Mouse (Mus musculus): ENCODE results near the gene Marc2.

Marc2 gene

DNA sequence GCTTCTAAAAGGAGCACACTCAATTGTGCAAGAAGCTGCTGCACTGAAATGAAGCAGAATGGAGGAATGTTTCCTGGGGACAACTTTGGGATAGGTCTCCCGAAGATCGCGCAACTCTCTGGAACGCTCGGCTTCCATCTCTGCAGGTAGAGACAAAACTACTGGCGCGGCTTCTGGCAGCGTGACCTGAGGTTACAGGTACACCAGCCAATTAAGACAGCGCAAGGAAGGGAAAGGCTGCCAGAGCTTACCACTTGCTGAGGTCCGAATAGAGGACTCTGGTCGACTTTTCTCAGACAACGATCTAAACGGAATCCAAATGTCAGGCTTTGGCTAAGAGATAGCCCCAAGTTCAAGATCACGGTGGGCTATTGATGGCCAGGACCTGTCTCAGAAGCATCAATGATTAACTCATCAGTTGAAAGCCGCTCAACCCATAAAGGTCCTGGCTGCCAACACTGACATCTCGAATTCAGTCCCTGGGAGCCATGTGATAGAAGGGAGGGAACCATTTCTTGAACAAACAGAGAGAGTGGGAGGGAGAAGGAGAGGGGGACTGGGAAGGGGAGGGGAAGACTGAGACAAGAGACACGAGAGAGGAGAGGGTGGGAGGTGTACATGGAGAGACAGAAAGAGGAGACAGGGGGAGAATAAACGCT, at the start of gene Marc2:
Gene Marc2, minus strand, starts transcription at position 360 of the 659 bp plus-strand sequence.
- no peak for DNase-seq (ENCODE audit: low spot score)

DNA sequence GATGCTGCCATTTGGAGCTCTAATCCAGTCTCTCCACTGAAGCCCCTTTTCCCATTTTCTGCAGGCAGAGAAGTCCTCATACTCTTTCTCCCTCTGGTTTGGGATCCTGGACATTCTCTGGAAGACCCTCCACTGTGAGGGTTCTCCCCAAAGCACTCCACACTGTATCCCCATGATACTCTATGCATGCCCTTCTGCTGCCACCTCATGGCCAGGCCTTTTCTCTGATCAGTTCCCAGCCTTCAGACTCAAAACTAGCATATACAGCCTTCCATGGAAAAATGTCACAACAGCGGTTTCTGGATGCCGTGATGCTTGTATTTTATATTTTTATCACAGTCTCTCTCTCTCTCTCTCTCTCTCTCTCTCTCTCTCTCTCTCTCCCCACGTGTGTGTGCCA, 45.7 kb upstream of the Marc2 start:
- no peak for DNase-seq (ENCODE audit: low spot score)

DNA sequence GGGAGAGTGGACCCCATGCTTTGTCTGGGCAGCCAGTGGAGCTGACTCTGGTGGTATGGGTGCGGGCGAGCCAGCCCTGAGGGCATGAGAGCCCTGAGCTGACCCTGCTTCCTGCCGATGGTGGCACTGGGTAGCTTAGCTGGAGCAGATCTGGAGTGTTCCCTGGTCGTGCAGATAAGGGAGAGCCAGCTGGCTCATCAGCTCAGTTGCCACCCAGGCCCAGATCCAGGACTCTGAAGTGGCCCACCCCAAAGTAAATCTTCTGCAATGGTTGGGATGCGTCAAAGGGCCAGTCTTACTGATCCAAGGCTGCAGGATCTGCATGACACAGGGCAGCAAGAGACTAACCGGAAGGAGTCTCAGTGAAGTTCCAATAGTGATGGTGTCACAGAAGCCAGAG, 43.2 kb upstream of the Marc2 start:
- no peak for DNase-seq (ENCODE audit: low spot score)

DNA sequence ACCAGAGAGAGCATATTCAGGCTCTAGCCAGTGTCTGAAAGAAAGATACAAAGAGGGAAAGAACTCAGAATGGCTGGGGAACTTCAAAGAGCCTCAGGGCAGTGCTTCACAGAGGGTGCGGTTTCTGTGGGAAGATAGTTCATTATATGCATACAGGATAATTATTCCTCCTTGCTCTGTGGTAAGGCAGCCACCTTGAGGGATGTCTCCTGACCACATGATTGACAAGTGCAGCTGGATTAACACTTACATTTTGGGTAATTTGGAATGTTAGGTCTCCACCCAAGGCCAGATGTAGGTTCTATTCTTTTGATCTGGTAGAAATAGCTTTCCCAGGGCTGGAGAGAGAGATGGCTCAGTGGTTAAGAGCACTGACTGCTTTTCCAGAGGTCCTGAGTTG, 39.9 kb upstream of the Marc2 start:
- DNase-seq (ENCODE audit: low spot score) = no peak

DNA sequence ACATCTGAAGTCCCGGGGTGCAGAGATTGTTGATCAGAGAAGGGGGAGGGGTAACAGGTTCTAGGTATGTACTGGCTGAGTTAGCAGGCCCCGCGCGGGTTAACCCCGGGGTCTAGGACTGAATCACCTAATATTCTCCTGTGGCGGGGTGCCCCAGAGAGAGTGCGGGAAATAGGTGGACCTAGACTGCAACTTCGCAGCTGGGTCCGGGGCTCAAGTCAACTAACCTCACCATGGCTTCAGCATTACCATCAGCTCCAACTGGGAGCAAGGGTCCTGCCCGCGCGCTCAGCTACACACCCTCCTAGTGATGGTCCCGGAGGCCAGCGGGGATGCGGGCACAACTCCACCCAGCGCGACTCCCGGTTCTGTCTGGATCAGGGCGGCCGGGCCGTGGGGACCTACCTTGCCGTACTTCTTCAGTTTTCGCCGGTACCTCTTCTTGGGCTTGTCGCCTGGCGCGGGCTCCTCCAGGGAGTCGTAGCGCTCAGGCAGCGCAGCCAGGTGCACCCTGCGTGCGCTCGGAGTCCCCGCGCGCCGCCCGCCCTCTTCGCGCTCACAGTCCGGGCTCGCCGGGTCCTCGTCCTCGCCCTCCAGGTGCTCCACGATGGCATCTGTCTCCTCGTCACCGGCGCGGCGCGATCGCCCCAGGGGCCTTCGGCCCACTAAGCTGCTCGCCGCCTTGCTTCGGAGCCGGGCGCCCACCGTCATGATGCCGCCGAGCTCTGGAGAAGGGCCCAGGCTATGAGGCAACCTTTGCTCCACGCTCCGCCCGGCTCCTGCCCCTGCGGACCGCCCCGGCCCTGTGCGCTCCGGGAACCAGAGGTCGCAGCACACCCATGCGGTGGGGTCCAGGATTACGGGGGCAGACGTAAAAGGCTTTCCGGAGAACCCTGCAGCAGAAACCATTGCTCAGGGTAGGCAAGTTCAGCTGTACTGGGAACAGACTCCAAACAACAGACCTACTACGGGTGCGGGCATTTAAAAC, 36.3 kb upstream of the Marc2 start, which contains the start of gene C130074G19Rik:
Gene C130074G19Rik, minus strand, starts transcription at position 938 of the 988 bp plus-strand sequence.
- no peak for DNase-seq (ENCODE audit: low spot score)

DNA sequence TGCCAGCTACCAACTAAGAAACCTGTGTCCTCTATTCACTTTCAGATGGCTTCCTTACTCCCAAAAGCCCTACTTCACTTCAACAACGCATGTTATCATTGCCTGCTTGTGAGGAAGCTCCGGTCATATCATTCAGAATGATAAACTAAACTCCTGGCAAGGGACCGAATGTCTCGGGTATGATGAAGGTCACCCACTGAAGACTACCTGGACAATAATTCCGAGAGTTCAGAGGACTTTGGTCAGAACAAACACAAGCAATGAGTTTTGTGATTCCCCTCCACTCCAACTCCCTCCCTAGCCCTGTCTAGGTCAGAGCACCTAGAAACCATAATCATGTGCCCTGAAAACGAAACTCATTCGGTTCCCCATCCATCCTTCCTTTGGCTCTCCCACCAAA, 35.6 kb upstream of the Marc2 start:
- no peak for DNase-seq (ENCODE audit: low spot score)

DNA sequence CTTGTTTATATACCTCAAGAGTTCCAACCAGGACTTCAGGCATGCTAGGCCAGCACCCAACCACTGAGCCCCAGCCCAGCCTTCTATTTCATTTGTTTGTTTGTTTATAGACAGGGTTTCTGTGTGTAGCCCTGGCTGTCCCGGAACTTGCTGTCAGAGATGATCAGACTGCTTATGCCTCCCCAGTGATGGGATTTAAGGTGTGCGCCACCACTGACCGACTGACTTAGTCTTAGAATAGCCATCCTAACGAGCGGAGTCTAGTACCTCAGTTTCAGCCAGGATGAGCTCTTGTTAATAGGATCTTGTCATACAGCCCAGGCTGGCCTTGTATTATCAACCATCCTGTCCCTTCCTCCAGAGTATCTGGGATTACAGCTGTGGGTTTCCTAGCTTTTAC, 35.0 kb upstream of the Marc2 start:
- no peak for DNase-seq (ENCODE audit: low spot score)

DNA sequence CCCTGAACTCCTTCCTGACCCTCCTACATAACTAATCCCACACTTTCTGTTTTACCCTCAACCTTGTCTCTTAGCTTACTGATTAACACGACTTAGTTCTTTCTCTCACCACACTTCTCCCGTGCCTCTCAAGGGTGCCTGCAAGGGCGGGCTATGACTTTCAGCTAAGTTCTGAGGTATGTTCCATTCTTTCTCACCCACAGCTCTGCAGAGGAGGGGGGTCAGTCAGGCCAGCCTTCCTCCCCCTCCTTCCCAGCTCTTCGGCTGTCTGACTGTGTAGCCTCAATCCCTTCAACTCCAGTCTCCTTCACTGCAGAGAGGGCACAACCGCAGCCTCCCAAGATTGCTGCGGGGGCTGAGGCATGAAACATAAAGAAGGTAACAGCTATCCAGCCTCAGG, 32.6 kb upstream of the Marc2 start:
- DNase-seq (ENCODE audit: low spot score) = no peak

DNA sequence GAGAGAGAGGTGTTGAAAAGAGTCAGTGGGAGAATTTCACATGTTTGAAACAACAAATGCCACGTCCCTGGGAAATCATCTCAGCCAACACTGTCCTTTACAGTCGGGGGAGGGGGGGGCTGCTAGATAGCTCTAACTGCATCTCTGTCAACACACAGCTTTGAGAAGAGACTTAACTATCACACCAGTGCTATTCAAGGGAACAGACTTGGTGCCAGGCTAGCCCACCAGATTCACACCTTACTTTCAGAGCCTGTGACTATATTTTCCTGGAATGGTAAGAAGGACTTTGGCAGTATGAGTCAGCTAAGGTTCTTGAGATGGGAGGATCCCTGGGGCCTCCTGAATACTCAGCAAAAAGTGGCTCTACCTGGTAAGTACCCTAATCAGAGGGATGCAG, 31.1 kb upstream of the Marc2 start:
- no peak for DNase-seq (ENCODE audit: low spot score)

DNA sequence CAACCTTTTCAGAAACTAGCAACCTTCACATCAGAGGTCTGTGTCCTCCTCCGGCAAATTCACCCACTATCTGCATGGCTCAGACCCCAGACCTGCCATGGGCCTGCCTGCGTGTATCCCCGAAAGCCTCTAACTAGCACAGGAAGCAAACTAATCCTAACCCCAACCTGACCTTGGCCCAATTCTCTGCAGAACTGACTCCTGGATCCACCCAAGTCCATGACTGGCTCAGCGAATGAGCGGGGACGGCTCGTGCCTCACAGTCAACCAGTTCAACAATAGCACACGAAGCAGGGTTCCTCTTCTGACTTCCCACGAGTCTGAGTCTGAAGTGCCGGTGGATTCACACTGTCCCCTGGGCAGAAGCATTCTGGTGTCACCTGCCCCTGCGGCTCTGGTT, 27.7 kb upstream of the Marc2 start:
- no peak for DNase-seq (ENCODE audit: low spot score)

DNA sequence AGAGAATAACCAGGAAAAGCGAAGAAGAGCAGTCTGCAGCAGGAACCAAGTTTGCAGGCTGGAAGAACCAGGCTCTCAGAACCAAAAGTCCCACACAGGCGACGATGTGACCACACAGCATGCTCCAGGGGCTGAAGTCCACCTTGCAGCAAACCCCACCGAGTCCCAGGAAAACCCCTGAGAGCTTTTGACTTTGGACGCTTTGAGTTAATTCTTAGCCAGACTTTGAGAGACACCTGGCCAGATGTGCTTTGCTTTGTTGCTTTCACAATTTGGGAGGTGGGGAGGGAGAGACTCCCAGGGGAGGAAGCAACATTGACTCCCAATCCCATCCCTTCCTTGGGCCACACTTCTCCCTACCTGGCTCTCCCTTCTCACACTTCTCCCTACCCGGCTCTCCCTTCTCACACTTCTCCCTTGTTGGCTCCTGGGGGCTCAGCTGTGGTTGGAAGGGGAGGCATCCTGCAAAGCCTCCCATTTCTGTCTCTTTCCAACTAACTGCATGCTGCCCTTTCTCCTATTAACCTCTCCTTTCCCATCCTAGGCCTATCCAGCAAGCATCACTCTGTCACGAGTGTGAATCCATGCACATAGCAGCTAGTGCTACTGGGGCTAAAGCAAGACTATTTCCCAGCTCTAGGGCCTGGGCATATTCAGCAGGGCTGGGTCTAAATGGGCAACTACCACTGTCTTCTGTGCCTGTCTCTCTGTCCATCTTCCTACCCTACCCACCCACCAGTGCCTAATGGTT, 26.0 kb upstream of the Marc2 start:
- DNase-seq (ENCODE audit: low spot score) = no peak

DNA sequence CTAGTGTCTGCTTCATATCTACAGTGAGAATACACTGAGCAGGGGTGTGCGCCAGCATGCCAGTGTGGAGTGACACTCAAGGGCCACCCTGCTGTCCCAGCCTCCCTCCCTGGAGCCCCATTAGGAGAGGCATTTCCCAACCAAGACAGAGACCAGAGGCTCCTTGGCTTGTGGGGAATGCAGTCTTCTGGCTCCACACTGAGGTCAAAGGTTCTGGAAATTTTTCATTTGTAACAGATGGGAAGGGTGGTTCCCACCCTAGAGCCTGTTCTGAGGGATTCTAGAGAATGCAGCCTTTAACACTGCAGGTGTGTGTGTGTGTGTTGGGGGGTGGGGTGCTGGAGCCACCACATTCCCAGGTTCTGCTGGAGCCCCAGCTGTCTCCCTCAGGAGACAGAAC, 25.3 kb upstream of the Marc2 start:
- DNase-seq (ENCODE audit: low spot score) = no peak

DNA sequence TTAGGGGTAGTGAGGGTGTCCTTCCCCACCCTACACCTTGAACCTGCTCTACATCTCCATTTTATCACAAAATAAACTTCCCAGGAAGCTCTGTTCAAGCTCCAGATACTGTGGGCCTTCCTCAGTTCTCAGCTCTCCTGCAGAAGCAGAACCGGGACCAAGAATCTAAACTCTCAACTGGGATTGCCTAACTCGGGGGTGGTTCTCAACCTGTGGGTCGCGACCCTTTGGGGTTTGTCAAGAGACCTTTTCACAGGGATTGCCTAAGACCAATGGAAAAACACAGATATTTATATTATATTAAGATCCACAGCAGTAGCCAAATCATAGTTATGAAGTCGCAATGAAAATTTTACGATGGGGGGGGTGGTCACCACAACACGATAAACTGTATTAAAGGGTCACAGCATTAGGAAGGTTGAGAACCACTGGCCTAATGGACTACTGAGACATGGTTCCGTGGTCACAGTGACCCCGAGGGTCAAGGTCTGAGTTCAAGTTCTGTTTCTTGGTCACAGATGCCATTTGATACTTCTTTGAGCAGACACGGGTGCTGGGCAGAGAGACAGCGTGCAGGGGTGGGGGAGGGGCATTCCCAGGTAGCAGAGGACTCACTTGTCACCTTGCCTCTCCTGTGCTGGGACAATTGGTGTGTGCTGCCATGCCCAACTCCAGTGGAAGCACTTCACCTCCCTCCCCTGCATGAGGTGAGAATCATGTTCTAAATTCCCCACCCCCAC, 24.6 kb upstream of the Marc2 start:
- no peak for DNase-seq (ENCODE audit: low spot score)

DNA sequence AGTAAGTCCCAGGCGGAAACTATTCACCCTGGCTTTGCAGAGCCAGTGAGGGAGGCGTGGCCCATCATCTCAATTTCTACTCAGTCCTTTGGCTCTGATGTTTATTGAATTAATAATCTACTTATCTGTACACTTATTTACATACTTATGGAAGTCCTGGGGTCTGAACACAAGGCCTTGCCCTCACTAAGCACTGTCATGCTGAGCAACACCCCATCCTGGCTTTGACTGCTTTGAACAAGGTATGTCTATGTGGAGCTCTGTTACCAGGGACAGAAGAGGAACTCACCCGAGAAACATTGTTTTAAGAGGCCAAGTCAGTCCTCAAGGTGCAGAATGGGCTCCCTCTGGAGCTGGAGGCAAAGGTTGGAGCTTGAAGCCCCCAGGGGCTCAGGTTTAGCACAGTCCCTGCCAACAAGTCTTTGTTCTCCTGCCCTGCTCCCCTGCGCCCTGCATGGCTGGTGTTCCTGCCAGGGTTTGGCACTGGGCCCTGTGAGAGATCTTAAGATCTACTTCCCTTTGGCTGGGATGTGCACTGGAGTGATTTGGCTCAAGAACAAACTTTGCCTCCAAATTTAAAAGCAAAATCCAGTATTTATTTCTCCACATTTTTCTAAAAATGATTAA, 23.8 kb upstream of the Marc2 start:
- no peak for DNase-seq (ENCODE audit: low spot score)

DNA sequence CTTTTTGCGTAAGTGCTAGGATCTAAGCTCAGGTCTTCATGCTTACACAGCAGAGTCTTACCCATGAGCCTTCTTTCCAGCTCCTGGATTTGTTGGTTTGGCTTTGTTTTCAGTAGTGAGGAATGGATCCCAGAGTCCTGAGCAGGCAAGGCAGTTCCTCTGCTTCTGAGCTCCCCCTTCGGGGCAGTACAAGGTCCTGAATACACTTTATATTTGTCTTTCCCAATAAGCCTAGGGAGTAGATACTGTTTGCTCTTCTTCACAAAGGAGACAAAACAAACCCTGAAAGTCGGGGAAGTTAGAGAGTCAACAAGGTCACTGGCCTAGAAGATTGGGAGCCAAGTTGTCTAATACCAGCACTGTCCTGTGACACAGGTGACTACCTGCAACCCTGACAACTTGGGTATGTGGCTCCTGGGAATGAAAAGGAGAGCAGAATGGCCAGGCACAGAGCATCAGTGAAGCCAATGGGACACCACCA, 21.4 kb upstream of the Marc2 start:
- no peak for DNase-seq (ENCODE audit: low spot score)

DNA sequence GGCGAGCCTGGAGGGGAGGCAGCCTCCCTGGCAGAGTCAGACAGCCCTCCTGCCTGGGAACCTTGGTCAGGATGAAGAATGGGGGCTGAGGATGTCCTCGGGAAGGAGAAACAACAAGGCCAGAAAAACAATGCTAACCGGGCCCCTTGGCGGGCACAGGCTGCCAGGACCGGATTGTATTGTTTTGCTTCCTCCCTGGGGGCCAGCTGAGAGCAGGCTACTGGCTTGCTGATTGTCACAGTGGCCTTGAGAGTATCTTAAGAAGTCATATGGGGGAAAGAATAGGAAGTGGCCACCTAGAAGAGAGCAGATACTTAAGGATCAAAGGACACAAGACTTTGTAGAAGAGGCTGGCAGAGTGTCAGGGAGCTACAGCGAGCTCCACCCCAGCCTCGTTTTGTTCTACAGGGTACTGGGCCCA, 18.1 kb upstream of the Marc2 start:
- DNase-seq (ENCODE audit: low spot score) = no peak

DNA sequence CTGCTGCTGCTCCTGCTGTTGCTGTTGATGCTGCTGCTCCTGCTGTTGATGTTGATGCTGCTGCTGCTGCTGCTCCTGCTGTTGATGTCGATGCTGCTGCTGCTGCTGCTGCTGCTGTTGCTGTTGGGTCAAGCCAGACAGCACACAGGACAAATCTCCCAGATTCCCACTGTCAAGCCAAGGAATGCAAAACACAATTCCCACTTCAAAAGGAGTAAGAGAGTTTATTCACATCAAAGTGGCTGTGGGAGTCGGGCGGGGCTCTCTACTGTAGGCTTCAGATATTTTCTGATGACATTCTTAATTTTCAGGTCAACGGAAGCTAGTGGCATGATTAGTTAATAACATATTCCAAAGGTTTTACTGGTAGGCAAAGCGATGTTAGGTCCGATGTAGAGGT, 16.4 kb upstream of the Marc2 start:
- no peak for DNase-seq (ENCODE audit: low spot score)

DNA sequence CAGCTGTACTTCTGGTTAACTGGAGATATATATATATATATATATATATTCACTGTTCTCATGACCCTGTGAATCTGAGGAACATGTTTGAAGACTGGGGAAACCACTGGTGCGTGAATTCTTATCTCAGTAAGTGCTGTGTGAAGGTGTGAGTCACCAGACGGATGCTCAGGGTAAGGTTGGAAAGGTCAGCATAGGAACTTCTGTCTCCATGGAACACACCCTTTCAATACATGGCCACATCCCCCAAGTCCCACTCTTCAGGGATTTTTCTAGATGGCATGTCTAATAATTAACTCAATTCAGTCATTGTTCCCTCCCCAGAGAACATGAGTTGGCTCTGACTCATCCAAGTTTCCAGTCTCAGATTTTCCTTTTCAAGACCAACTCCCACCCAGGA, 15.3 kb upstream of the Marc2 start:
- DNase-seq (ENCODE audit: low spot score) = no peak

DNA sequence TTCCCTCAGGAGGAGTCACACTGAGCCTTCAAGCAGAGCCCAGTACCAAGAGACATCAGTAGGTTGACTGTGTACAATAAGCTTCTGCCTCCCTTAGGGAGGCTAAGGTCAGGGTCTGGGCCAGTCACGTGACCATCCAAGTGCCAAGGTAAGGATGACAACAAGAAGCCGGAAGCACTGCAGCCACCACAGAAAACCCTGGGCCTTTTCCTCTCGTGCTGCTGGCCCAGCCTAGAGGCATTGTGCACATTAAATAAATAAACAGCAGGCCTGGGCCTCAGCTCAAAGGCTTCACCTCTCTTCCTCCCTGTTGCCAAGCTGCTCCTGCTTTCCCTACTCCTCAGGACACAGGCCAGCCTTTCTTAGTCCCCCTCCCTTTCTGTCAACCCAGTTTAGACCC, 14.0 kb upstream of the Marc2 start:
- DNase-seq (ENCODE audit: low spot score) = no peak

DNA sequence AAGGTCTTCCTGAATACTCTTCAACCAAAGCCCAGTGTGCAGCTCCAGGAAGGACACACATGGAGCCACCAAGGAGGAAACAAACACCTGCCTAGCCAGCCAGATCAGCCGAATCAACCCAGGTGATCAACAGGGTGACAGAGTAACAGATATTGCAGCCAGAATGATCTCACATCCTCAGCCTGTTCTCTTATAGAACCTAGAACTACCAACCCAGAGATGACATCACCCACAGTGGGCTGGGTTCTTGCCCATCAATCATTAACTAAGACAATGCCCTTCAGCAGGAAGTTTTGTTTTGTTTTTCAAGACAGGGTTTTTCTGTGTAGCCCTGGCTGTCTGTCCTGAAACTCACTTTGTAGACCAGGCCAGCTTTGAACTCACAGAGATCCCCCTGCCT, 12.0 kb upstream of the Marc2 start:
- no peak for DNase-seq (ENCODE audit: low spot score)

DNA sequence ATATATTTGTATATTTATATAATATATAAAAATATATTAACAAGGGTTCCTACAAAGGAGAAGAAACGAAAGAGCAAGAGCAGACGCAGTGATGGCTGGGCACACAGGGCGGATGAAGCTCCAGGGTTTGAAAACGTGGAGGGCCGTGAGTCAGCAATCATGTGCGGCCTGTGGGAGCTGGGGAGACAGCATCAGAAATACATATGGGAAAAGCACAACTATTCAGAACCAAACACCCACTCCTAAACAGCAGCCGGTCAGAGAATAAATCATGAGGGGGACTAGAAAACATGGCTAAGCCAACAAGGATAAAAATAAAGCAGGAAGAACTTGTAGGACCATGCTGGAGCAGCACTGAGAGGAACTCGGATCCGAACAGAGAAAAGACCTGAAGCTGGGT, 11.0 kb upstream of the Marc2 start:
- DNase-seq (ENCODE audit: low spot score) = no peak

Measured in T-cell, adult 2 months (primary cell).